19 mouse cellular contexts compared by ENCODE assay signal in genomic region chr14:53992712-53993286, GRCm38 (mm10).
A peak's percentile ranks its signal among the peaks of the same experiment; 100 is the strongest.
DNase-seq lines count a peak whose midpoint lies in the region; ATAC-seq lines count a peak whose summit lies in the region.
"Had no signal": no experiment of that assay in that cellular context is flagged by ENCODE, and none has a peak within 500 bp of the region (broad histone marks: within the 10 kb centered on the region; RNA-seq: fewer than 3 reads in every experiment).

No protein-coding gene starts in this region.

- H3K27ac ChIP-seq in midbrain, embryonic 16.5 days (ENCODE audit: low read length): no peak overlapping the region
- H3K27ac ChIP-seq in liver, embryonic 11.5 days (ENCODE audit: low read depth, low read length): no peak overlapping the region
- H3K27ac ChIP-seq: embryonic facial prominence, embryonic 10.5 days; heart, embryonic 15.5 days; limb, embryonic 12.5 days; macrophage had no signal

- no peaks in the 10 kb centered on the region for H3K27me3 ChIP-seq in midbrain, embryonic 16.5 days (ENCODE audit: control insufficient read depth, insufficient read depth, low read depth, low read length)
- H3K27me3 ChIP-seq in liver, embryonic 11.5 days (replicated peaks; ENCODE audit: control insufficient read depth, insufficient read depth, low read length): no peaks in the 10 kb centered on the region
- H3K27me3 ChIP-seq: heart, embryonic 15.5 days; limb, embryonic 12.5 days; Patski had no signal

- no peak for DNase-seq in frontal cortex, postnatal 25 days (ENCODE audit: low spot score in 2 of 2)
- peak; percentile 28 to 41 for DNase-seq in right cerebral cortex, postnatal 10 days (ENCODE audit: low spot score in 2 of 2)
- no peak for DNase-seq in right cerebral cortex, postnatal 36 days (ENCODE audit: low spot score in 2 of 2)
- no peak for DNase-seq in liver, embryonic 11.5 days (ENCODE audit: low spot score)
- no peak for DNase-seq in lung, postnatal 14 days
- no peak for DNase-seq in gastrocnemius, adult 8-10 months (ENCODE audit: low spot score in 2 of 2)
- DNase-seq: cerebellum, postnatal 36 days; heart, adult 18-20 months; kidney, adult 9 months; right cerebral cortex, postnatal 25 days; thymus, adult 18-20 months had no signal

- 0 out of 2 replicates have a peak, but pooled peaks have one; percentile 23 for ATAC-seq in frontal cortex, adult (ENCODE audit: low TSS enrichment)
- ATAC-seq in midbrain, embryonic 16.5 days: peak; percentile 79
- ATAC-seq in liver, embryonic 11.5 days (replicated peaks; ENCODE audit: low FRiP score): no peak
- ATAC-seq: Patski had no signal

- H3K9me3 ChIP-seq in midbrain, embryonic 16.5 days (replicated peaks; ENCODE audit: control insufficient read depth, low read length, poor library complexity, severe bottlenecking): no peaks in the 10 kb centered on the region
- H3K9me3 ChIP-seq in liver, embryonic 11.5 days (ENCODE audit: control insufficient read depth, low read length): no peaks in the 10 kb centered on the region
- H3K9me3 ChIP-seq: embryonic facial prominence, embryonic 10.5 days; heart, embryonic 15.5 days; limb, embryonic 12.5 days had no signal

- peaks cover 9% of the 10 kb centered on the region for H3K4me1 ChIP-seq in midbrain, embryonic 16.5 days (ENCODE audit: control insufficient read depth, insufficient read depth, low read length)
- H3K4me1 ChIP-seq in liver, embryonic 11.5 days (replicated peaks; ENCODE audit: control insufficient read depth, insufficient read depth, low read length): no peaks in the 10 kb centered on the region
- H3K4me1 ChIP-seq: heart, embryonic 15.5 days had no signal

- H3K36me3 ChIP-seq in midbrain, embryonic 16.5 days (ENCODE audit: control insufficient read depth, insufficient read depth, low read length): no peaks in the 10 kb centered on the region
- H3K36me3 ChIP-seq in liver, embryonic 11.5 days (ENCODE audit: control insufficient read depth, insufficient read depth, low read length): no peaks in the 10 kb centered on the region
- H3K36me3 ChIP-seq: embryonic facial prominence, embryonic 10.5 days; heart, embryonic 15.5 days; limb, embryonic 12.5 days had no signal

- H3K9ac ChIP-seq in midbrain, embryonic 16.5 days (ENCODE audit: low read depth, low read length): no peak overlapping the region
- no peak overlapping the region for H3K9ac ChIP-seq in liver, embryonic 11.5 days (ENCODE audit: low read depth, low read length)
- H3K9ac ChIP-seq: heart, embryonic 15.5 days; limb, embryonic 12.5 days had no signal

- no peak overlapping the region for H3K4me2 ChIP-seq in midbrain, embryonic 16.5 days (ENCODE audit: low read length)
- H3K4me2 ChIP-seq in liver, embryonic 11.5 days: no peak overlapping the region
- H3K4me2 ChIP-seq: heart, embryonic 15.5 days; limb, embryonic 12.5 days had no signal

- 29% methylated on average over 11 of the region's 11 CpGs for WGBS in midbrain, embryonic 16.5 days
- WGBS in liver, embryonic 11.5 days: 58% methylated on average over 11 of the region's 11 CpGs

- no peak overlapping the region for H3K4me3 ChIP-seq in midbrain, embryonic 16.5 days (ENCODE audit: low read depth, low read length)
- no peak overlapping the region for H3K4me3 ChIP-seq in liver, embryonic 11.5 days (ENCODE audit: low read depth, low read length)
- H3K4me3 ChIP-seq: embryonic facial prominence, embryonic 10.5 days; erythroblast, embryonic 14.5 days; heart, embryonic 15.5 days; limb, embryonic 12.5 days had no signal

Comparison
In these comparisons a context has a peak if more than half of its experiments do, and no peak if none do; other contexts are left out.
1. DNase-seq: peak in right cerebral cortex, postnatal 10 days (2 of 2); none in frontal cortex, postnatal 25 days (0 of 2), right cerebral cortex, postnatal 36 days (0 of 2), liver, embryonic 11.5 days (single experiment), lung, postnatal 14 days (single experiment) and gastrocnemius, adult 8-10 months (0 of 2).